Mouse (Mus musculus) common myeloid progenitor, adult 5-6 weeks (primary cell): ENCODE data around the gene Mctp1. TPM values are rescaled to one million over a fixed set of nuclear protein-coding genes. Genes with fewer than 3 reads are reported as not detected.

ENCODE experiments used
- ATAC-seq: replicated peaks from 2 replicates; pipeline ENCODE4 v1.8.0; 2016; ENCODE audit warnings: low read depth, mild to moderate bottlenecking, moderate TSS enrichment, inconsistent platforms; ENCODE audit not compliant: poor library complexity, severe bottlenecking
- total RNA-seq: library from RNA; stranded (forward); fragments of 200-1000, 187-1606 nt; gene quantifications from 2 replicates; pipeline ENCODE4 v1.2.3, GENCODE M21; 2017

The Mctp1 gene
- total RNA-seq, 1 experiment from 2014 or later = 44.1 TPM

DNA sequence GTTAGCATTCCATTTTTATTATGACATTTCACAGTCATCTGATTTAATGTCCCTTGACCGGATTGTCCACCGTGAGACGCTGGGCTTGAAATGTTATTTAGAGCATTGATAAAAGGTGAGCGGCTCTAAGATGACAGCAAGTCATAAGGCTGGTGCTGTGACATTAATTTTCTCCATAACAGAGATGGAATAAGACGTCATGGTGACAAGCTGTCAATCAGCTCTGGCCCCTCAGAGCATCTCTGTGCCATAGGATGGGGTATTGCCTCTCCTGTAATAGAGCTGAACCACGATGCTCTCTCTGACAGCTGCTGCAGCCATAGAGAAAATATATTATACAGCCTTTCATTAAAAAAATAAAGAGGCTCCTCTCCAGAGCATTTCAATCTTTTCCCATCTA lies 419.5 kb downstream of the Mctp1 start:
- no peak for ATAC-seq

DNA sequence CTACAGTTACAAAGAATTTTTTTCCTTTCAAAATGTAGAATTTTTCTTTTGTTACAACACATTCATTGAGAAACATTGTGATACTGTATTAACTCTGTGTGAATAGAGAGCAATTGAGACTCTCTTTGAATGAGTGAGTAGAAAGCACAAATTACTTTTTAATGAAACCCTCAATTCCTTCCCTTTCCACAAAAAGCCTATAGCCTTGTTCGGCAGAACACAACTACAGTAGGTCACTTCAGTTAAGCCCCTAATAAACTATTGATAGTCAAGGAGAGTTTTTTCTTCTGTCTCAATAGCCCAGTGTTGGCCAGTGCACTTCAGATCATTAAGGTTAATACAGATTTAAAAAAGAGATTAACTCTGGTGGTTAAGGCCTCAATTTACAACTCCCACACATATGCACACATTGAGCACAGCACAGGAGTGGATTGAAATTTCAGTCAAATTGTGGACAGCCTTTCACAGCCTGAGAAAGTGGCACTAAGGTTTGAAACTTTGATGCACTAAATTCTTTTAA lies 424.6 kb downstream of the Mctp1 start:
- ATAC-seq = no peak

DNA sequence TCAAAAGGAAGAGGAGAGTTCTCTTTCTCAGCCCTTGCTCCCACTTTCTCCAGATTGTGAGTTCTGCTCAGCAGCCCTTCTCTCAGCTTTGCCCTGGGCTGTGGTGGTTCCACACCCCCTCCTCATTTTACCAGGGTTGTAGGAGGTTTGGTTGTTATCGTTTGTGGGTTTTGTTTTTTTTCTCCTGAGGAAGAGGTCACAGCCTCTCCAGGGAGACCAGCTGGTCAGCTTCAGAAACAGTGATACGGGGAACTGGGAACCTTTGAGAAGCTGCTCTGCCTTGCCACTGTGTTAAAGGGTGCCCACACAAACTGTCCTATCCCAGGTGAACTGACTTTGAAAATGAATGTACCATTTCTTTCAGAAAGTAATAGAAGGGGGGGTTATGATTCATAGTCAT lies 425.5 kb downstream of the Mctp1 start:
- no peak for ATAC-seq

DNA sequence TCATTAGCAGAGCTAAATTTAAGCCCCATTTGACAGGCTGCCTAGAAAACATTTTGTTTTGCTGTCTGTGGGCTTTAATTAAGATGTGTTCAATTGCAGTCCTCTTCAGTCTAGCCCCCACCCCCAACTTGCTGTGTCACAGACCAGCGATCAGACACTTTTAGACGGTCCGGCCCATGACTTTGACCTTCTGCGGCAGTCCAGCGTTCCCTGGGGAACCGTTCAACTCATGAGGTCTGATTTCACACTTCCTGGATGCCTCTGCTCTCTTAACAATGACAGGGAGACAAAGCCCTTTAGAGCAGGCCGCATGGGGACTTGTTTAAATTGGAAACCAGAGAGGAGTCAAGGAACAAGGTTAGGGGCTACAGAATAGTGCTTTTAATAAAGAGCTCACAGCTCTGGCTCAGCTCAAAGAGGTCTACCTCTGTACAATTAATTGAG lies 426.2 kb downstream of the Mctp1 start:
- ATAC-seq = no peak

DNA sequence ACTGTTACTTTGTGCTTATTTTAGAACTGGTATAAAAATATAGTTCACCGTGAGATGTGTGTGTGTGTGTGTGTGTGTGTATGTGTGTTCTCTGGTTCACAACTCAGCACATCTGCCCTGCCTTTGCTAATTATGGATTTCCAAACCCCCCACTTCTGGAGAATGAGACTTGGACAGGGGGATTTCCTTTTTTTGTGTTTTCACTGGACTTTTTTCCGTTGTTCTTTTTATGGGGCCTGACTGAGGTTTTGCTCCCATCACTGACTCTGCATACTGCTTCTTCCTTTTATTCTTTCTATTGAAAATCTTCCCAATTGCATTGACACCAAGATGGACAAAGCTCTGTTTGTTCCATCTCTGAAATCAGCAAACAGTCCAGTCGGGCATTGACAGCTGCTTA lies 438.7 kb downstream of the Mctp1 start:
- ATAC-seq = no peak

DNA sequence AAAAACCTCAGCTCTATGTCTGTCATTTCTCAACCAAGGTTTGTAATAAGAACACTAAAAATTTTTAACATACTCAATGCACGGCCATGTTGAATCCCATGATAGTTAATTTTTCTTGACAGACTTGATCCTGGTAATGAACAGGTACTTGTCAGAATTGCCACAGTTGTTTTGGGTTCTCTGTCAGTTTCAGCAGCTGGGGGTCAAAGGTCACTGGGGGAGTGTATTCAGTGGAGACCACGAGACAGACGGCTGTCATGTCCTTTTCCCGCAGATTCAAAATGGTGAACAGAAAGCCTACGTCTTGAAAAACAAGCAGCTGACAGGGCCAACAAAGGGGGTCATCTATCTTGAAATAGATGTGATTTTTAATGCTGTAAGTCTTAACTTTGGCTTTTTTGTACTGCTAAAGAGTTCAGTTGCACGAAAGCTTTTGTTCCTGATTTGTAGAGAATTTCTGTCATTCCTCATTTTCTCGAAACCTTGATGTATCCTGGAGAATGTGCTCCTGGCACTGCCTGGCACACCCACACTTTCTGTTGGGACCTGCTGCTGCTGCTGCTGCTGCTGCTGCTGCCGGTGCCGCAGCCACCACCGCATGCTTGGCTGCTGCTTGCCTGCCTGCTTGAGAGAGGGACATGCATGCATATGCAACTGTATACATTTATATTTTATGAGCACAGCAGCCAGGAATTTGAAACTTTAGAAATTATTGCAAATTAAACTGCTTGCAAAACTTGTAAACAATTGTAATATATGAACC lies 440.8 kb downstream of the Mctp1 start:
- ATAC-seq = no peak

DNA sequence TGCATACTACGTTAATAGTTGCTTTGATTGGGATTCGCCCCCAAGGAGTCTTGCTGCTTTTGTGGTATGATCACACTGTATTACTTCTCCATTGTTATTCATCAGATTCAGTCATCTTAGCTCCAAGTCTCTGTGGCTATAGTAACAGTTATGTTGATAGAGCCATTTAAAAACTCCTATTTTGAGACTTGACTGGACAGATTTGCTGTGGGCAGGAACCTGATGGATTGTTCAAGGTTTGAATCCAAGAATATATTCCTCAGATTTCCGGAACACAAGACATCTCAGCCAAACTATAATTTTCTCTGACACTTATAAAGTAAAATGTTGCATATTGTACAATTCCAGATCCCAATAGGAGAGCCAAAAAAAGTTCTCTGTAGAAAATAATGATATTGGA lies 443.4 kb downstream of the Mctp1 start:
- no peak for ATAC-seq

DNA sequence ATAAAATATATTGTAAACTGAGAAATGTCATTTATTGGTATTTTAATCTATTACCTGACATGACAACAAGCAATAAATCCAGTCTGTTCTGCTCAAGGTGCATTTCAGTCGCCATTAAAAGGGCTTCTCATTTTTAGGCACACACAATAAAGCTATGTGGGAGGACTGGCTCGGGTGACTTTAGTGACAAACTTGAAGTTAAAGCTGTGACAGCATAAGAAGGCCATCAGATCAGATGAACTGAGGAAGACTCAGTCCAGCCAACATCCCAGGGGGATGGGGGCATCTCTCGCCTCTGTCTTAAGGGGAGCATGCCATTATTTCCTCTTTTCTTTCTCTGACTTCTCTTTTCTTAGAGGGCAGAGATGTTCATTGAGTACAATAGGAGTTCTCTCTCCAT lies 453.7 kb downstream of the Mctp1 start:
- no peak for ATAC-seq

DNA sequence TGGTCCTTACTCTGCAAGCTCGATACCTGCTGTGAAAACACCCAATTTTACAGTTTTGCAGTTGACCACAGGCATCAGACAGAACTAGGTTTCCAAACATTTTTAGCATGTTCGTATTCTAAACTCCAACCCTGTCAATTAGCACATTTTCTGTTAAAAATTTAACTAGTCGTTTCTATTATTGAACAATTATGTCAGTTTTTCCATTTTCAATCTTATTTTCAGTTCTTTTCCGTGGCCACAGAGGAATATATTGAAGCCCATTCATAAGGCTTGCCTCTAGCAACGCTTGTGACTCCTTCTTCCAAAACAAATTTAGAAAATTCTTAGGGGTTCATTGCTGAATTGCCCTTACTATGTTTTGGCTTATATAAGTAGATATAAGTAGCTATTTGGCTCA lies 456.4 kb downstream of the Mctp1 start:
- ATAC-seq = no peak

DNA sequence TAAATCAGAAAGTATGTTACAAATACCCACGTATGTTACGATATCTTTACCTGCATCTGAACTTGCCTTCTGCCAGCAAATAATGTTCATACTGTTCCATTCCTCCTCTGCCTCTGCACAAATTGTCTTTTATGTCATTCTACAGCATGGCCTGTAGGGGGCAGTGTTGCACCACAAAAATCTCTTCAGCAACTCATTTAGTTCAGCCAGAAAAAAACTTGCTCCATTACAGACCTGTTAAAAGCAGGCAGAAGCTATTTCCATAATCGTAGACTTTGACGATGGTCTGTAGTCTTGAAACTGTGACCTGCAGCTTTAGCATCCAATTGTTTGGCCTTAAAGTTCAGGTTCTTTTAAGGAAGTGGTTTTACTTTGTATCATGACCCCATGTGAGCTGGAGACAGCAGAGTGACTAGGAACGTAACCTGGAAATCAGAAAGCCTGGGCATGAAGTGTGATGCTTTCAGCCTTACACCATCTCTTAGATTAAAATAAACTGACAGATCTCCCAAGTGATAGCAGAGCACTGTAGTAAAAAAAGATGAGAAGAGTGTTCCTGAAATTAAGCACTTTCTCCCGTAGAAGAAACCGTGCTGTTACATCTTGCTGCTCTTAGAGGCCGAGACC lies 460.4 kb downstream of the Mctp1 start:
- peak; percentile 93 for ATAC-seq

DNA sequence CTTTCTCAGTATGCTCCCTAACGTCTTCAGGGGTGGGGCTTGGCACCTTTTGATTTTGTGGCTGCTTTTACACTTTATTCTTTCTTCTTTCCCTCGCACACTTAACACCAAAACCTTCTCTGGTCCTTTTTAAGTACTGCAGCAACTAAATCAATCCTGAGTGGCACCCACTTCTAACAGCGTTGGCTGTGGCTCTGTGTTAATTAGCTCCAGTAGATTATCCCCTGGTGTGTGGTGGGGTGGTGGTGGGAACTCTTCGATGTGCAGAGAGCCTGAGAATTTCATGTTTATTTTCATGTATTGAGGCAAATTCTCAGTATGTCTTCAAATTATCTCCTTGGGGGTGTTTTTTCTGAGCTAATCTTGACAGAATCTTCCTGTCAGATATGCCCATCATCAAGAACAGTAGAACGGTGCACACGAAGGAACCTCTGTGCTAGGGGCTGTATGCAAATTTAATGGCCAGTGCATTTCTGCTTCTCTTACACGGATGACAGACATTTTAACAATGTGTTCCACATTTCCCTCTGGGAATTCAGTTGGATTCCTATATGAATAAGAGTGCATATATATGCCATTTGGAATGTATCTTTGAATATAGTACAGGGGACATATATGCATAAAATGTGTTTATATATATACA lies 466.2 kb downstream of the Mctp1 start:
- ATAC-seq = no peak

DNA sequence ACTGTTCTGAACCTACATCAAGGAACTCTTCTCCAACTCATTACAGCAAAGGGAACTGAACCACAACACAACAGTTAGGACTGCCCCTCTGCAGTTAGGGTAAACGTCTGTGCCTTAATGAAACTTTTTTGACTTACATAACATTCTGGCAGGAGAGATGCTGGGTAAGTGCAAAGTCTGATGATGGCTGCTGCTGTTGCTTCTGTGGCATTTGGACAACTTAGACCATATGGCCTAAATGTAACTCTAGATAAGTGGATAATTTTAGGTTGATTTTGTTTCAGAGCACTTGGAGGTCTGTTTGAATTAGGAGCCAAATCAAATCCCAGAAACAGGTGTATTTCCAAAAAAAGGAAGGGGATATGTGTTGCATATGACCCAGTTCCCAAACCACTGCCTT lies 470.0 kb downstream of the Mctp1 start:
- no peak for ATAC-seq

DNA sequence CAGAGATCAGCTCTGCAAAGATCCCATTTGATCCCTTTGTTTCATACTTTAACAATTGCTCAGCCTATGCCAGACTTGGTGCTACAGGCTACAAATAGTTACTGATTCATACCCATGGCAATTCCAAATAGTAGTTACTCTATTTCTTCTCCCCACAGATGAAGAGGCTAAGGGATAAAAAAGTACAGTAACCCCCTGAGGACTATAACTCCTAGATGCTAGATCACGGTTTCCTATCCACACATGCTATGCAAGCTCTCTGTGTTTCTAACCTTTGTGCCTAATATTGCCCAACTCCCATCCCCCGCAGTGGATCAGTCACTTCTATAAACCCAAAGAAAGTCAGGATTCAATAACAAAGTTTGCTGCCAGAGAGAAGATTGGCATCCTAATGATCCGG lies 470.7 kb downstream of the Mctp1 start:
- ATAC-seq = no peak

DNA sequence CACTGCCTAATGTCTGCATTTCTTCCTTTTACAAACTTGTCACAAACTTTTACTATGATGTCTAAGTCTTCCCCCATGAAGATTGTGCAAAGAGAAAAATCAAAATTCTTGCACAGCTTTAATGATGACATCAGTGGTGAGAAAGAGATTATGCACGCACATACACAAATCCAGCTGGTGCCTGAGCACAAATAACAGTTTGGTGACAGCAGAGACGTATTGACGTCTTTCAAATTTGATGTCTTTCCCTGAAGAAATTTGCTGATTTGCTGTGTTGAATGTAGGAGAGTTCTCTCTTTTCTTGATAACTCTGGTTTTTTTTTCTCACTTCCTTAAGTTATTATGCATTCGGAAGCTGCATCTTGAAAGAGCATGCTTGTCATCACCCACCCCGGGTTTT lies 472.7 kb downstream of the Mctp1 start:
- no peak for ATAC-seq

DNA sequence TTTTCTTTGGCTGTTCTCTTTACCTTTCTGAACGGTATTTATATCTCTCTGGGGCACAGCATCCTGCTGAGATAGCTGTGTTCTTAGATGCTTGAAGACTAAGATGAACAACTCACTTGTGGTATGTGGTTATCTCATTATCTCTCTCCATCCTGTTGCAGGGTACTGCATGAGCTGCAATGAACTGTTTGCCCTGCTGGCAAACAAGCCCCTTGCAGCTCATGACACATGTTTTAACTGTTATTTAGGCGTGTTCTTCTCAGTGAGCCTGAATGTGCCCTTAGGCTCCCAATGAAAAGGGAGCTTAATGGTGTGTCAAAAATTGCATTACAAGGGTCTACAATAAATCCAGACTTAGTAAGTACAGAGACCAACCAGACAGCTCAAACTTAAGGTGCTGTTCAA lies 473.7 kb downstream of the Mctp1 start:
- peak; percentile 74 for ATAC-seq

DNA sequence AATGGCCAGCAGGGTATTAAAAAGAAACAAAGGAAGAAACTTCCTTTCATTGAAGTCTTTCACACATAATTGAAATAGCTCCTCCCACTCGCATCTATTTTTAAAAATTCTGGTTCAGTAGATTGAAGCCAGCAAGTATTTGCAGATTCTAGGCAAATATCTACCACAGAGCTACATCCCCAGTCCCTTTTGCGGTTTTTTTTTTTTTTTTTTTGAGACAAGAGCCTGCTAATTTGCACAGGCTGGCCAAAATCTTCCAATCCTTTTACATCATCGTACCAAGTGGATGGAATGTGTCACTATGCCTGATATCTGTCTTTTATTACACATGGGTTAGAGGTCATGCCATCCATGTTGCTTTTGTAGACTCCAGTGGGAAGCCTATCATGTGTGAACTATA lies 486.0 kb downstream of the Mctp1 start:
- ATAC-seq = no peak

DNA sequence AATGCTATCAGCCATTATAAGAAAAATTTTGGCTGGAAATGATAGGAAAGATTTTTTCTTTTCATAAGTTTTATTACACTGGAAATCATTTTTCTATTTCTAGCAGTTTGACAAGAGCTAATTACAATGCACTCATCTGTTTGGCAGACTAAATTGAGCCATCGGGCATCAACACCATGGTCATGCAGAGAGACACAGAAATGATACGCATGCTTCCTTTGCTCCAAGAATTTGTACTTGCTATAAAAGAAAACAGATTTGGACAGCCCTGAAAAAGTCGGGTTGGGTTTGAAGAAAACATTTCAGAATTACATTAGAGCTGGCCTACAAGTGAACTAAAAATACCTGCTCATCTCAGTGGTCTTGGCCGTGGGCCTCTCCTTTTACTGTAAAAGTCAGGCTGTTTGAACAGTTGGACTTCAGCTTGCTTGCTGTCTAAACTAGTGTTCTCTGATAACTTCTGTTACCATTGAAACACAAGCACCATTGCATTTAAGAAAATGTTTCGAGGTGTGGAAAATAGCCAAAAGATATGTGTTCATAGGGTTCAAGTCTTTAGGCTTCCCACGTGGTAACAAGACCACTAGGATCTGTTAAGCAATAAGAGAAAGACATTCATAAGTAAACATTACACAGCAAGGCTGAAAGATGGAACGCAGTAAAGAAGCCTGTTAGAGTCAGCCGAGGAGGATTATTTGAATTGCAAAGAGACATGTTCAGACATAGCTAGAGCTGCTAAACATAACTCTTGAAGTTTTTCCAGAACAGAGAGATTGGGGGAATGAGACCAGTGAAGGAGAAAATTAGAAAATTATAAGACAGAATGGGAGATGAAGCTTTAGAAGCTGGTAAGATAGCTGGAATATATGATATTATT lies 493.8 kb downstream of the Mctp1 start:
- ATAC-seq = no peak

DNA sequence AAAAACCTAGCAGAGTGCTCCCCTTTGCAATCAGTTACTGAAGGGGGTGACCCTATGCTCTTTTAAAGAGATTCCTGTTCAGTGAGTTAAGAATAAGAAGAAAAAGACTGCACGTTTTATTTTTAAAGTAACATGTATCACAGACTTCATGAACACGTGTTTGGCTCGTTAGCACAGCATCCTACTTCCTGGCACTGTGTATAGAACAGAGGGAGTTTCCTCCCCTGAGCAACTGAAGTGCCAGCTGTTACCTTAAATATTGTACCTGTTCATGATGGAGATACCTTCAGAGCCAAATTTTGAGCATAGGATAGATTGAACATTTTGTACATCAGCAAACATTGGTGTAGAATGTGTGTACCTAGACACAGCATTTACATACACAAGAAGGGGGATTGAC lies 494.7 kb downstream of the Mctp1 start:
- no peak for ATAC-seq

DNA sequence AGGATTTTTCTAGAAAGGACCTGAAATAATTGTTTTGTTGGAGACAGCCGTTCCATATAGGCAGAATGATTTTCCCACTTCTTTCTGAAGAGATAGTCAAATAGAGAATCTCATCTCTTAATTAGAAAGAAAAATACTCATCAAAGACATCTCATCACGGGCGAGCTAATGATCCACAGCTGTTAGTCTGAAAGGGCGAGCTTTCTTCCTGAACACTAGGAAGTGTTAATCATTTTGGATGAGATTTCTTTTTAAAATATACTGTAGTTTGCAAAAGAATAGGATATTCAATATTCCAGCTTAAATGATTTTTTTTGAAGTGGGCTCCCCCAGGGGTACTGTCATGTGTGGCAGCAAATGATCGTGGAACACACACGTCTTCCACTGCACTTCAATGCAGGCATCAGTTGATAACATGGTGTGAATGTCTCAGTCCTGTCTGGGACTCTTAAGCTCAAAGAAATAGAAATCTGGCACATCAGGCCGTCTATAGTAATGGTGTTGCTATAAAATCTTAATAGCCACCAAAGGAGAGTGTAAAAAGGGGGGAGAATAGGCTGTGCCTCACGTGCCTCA lies 500.3 kb downstream of the Mctp1 start:
- ATAC-seq = no peak

DNA sequence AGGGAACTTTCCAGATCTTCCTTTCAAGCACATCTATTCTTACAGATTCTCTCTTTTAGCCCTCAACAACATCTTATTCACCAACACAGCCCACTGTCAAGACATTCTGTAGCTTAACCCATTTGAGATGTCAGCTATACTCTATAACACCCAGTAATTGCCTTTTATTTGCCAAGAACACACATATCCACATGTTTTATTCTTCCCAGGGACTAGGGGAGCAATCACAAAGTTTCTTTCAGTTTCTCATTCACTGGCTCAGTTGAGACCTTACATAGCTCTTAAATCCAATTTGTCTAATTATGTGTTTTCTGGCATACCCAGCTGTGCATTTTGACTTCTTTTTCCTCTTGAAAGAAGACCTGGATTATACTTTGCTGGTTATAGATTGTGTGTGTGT lies 508.7 kb downstream of the Mctp1 start:
- ATAC-seq = no peak
